Mouse (Mus musculus): ENCODE results near the gene Tjp2. TPM values are rescaled to one million over a fixed set of nuclear protein-coding genes. Genes with fewer than 3 reads are reported as not detected.
"Not testable (repeated sequence)": the region's sequence is repeated elsewhere in the genome, so short reads cannot be mapped to it uniquely, and the experiment has no call there.

Tjp2 gene
- total RNA-seq, 2 experiments from 2014 or later, result 10.0 to 12.5 TPM

DNA sequence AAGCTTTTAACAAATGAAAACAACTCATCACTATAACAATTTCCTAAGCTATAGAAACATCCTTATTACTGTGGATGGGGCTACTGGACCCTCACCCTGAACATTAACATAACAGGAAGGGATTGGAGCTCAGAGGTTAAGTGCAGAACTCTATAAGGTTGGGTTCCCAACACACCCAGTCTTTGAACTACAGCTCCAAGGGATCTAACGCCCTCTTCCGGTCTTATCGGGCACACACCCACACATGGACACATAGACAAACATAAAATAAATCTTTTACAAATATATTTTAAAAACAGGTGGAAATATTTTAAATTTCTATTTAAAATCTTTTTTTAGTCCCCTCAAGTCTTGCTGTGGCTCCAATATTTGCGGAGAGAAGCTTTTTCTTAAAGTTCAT, 3.4 kb downstream of the Tjp2 start:
- no peak for DNase-seq

DNA sequence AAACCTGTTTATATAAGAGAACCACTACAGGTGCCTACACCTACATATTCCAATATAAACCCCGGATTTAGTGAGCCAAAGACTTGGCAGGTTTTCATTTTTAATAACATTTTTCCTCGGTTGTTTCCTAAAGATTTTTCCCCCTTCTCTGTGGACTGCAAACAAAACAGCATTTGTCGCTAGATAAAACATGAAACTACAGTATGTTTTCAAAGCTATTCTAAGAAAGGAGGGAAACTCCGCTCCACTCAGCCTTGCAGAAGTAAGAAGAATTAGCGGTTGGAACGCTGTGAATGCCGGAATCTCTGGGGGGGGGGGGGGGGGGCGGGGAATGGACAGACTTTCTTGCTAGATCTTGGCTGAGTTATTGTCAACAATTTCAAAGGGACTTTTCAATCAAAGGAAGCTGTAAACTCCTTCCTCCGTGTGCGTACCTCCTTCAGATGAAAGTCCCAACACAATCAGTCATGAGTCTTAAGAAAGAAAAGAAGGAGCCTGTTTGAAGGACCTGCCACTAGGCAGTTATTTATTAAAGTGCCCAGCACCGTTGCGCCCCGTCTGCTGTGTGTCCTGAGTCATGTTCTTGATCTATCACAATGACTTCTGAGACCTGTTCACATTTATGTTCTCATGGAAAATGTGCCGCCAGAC, 3.9 kb downstream of the Tjp2 start:
- no peak for DNase-seq

- DNase-seq, result no peak
Measured at GRCm38 (mm10) chr19:24219011-24219410, 5.8 kb downstream of the Tjp2 start.

- DNase-seq, result no peak
Measured at GRCm38 (mm10) chr19:24218291-24218690, 6.5 kb downstream of the Tjp2 start.

DNA sequence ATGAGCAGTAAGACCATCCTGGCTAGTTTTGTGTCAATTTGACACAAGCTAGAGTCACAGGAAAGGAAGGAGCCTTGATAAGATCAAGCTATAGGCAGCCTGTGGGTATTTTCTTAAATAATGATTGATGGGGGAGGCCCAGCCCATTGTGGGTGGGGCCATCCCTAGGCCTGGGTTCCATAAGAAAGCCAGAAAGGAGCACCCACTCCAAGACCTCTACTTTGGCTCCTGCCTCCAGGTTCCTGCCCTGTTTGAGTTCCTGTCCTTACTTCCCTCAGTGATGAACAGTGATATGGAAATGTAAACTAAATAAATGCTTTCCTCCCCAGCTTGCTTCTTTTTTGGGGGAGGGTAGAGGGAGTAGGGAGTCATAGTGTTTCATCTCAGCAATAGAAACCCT, 7.0 kb downstream of the Tjp2 start:
- DNase-seq, result no peak

GRCm38 (mm10) chr19:24216771-24217170, 8.1 kb downstream of the Tjp2 start:
- DNase-seq, result no peak

DNA sequence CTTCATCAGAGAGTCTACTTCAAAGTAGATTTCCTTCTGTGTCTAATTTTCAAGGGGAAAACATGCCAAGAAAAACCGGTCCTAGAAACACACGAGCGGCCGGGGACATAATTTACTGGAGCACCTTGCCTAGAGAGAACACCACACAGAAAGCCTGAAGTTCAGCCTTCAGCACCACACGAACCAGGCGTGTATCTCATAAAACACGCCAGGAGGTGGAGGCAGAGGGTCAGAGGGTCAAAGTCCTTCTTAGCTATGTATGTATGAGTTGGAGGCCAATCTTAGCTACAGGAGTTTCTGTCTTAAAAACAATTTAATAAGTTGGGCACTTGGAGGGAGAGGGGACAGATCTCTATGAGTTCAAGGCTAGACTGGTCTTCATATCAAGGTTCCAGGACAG, 9.9 kb downstream of the Tjp2 start:
- no peak for DNase-seq

GRCm38 (mm10) chr19:24213299-24213698, 11.5 kb downstream of the Tjp2 start:
- DNase-seq, result no peak

DNA sequence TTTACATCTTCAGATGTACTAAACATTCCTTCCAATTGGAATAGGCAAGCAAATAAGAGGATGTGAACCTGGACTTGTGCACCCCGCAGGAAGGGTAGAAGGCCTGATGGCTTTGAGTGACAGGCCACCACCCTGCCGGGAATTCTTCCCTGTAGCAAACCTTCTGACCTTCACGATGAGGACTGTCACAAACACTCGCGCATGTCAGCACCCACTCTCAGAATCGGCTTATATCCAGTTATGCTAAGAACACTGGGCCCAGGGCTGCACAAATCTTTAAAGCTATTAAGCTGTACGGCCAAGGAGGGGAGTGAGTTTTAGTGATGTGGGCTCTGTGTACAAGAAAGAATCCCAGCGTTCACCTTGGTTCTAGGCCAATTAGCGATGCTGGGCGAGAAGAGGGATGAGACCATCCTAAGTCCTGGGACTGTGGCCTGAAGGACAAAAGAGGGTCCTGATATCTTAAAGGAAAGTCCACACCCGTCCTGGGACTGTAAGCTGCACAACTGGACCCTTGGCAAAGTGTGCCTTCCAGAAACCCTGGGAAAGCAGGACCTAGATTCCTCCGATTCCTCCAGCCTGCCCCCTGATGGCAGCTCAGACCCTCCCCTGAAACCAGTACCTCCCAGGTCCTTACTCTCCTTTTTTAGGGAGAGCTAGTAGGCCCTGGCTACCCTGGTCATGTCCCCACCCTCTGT, 12.1 kb downstream of the Tjp2 start:
- no peak for DNase-seq

DNA sequence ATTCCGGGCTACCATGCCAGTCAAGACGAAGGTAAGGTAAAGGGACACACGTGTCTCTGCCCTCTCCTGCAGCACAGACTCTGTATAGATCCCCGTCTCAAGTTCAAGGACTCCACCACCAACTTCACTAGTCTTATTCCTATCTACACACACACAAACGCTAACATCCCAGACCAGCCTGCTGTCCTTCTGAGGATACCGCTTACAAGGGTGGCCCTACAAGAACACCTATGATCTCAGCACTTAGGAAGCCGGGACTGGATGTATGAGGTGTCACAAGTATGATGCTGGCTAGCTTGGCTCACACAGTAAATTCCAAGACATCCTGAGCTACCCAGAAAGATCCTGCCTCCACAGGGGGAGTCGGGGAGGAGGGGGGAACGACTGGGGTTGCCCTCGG, 13.7 kb downstream of the Tjp2 start:
- no peak for DNase-seq

- no peak for DNase-seq
Measured at GRCm38 (mm10) chr19:24209516-24209915, 15.3 kb downstream of the Tjp2 start.

DNA sequence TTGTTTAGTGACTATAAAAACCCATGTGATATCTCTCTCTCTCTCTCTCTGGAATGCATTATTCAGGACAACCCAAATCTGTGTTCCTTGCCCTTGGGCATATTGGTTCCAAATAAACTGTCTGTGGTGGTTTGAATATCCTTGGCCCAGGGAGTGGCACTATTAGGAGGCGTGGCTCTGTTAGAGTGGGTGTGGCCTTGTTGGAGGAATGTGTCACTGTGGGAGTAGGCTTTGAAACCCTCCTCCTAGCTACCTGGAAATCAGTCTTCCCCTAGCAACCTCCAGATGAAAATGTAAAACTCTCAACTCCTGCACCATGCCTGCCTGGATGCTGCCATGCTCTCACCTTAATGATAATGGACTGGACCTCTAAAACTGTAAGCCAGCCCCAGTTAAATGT, 16.9 kb downstream of the Tjp2 start:
- DNase-seq, result no peak

GRCm38 (mm10) chr19:24205001-24205400, 19.8 kb downstream of the Tjp2 start:
- DNase-seq, result no peak

DNA sequence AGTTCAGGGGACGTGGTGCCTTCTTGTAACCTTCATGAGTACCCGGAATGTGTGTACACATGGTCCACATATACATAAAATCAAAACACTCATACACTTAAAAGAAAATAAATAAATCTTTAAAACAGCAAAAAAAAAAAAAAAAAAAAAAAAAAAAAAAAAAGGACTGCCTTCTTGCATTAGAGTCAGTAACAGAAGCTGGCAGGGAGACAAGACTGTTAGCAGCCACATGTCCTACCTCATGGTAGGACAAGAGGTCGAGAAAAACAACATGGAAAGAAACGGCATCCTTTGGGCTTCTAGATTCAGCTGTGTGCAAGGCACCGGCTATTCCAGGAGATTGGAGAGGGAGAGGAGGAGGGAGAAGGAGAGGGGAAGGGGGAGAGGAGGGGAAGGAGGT, 23.0 kb downstream of the Tjp2 start:
- DNase-seq, result no peak

GRCm38 (mm10) chr19:24200566-24200965, 24.3 kb downstream of the Tjp2 start:
- DNase-seq, result no peak

- no peak for DNase-seq
Measured at GRCm38 (mm10) chr19:24198676-24199303, 26.0 kb downstream of the Tjp2 start.

GRCm38 (mm10) chr19:24197338-24197737, 27.5 kb downstream of the Tjp2 start:
- no peak for DNase-seq

DNA sequence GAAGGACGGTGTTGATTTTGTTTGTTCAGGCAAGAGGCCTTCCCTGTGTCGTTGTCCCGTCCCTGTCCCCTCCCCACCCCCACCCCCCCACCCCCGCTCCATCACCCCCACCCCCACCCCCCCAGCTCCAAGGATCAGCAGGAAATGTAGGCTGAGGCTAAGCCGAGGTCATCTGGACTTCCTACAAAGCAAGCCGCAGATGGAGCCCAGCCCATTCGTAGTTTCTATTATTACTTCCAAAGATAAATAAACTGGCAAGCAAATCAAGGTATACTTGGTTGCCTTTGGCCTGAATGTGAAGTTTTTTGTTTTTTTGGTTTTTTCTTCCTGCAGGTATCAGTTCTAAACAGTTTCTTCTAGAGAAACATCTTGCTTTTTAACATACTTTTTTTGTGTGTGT, 29.6 kb downstream of the Tjp2 start:
- no peak for DNase-seq

DNA sequence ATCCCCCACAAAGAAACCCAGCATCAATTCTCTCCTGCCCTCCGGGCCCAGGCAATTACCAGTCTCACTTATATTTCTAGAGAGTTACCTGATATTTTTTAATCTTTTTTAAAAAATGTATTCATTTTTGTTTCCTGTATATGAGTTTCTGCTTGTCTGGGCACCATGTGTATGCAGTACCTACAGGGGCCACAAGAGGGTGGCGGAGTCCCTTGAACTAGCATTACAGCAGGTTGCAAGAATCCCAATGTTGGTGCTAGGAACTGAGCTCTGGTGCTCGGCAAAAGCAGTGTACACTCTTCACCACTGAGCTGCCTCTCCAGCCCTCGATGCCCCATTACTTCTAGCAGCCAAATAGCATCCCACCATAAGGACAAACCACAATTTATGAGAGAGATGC, 30.6 kb downstream of the Tjp2 start:
- DNase-seq, result no peak

GRCm38 (mm10) chr19:24192946-24193345, 31.9 kb downstream of the Tjp2 start:
- DNase-seq, result no peak

DNA sequence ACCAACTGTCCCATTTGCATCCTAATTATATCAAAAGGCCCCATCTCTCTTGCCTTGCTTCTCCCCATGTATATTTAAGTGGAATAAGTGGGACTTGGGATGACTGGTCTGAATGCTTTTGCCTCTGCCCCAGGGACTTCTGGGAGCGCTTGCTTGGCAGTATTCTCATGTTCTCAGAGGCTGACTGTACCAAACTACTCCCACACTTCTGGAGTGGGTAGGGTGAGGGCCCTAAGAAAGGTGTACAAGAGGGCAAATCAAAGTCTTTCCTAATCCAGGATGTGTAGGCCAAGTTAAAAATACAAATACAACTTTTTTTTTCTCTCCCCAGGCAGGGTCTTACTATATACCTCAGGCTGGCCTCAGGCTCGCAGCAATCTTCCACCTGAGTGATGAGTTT, 37.0 kb downstream of the Tjp2 start:
- no peak for DNase-seq

DNA sequence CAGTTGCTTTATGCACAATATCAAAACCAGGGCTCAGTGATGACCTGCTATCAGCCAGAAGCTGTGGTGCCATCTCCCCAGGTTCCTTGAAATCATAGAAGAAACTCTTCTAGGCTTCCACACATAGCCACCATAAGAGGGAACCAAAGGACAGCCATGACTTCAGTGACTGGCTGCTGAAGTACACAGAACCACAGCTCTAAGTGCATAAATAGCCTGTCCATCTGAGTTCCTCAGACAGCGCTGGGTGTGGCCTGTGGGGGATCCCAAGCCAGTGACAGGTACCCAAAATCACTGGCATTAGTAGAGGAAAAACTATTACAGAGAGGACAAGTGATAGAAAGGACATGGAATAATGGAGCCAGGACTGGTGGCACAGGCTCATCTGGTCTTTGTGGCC, 37.5 kb downstream of the Tjp2 start:
- not testable (repeated sequence) for DNase-seq

DNA sequence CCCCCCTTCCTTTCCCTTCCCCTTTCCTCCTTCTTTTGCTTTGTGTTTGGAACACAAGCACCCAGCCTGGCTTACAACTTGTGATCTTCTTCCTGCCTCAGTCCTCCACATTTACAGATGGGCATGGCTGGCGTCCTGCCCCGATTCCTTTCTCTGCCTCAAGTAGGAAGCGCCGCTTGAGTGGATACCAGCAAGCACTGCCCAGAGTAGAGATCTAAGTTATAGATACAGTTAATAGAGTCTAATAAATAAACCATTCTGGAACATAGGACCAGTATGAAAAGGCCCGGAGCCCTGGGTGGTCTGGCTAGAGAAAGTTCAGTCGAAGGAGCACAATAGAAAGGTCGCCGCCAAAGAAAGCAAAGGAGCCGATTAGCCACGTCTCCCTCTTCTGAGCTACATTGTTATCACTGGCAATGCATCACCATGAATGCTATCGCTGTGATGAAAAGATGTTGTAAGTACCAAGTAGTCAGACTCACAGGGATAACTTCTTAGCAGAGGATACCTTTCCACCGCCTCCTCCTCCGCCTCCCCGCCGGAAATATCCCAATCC, 41.1 kb downstream of the Tjp2 start:
- no peak for DNase-seq

GRCm38 (mm10) chr19:24180415-24180814, 44.4 kb downstream of the Tjp2 start:
- DNase-seq, result no peak
